ENCODE assay signal across 8 mouse cellular contexts in the genomic region with DNA sequence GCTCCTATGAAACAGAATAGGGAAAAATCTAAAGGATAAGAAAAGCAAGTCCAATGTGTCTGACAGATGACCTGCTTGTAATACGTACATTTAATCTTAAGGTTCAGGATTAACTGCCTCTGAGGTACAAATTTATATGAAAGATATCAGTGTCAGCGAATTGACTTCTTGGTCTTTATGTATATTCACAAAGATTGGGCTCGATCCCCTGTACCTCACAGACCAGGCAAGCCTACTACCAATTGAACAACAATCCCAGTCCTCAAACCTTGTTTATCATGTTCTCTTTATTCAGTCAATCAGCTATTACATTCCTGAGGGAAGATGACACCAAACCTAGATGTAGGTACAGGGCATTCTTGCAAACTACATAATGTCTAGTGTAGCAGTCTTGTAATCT. TPM values are rescaled to one million over a fixed set of nuclear protein-coding genes. Genes with fewer than 3 reads are reported as not detected.
A peak's percentile ranks its signal among the peaks of the same experiment; 100 is the strongest.
DNase-seq lines count a peak whose midpoint lies in the region; ATAC-seq and TF ChIP-seq lines count a peak whose summit lies in the region.

No protein-coding gene starts in this region.

- no peaks in the 10 kb centered on the region for H3K27me3 ChIP-seq in hindbrain, embryonic 14.5 days (ENCODE audit: control insufficient read depth, insufficient read depth, low read length)
- H3K27me3 ChIP-seq in midbrain, embryonic 15.5 days (replicated peaks): no peaks in the 10 kb centered on the region

- peak overlapping the region; percentile 95 for H3K27ac ChIP-seq in layer of hippocampus, adult 2 months
- peak overlapping the region; percentile 83 for H3K27ac ChIP-seq in brown adipose tissue, adult 24 weeks (replicated peaks; ENCODE audit: low read depth, low read length)
- H3K27ac ChIP-seq in hindbrain, embryonic 14.5 days: peak overlapping the region; percentile 95
- peak overlapping the region; percentile 92 for H3K27ac ChIP-seq in midbrain, embryonic 15.5 days

- H3K9ac ChIP-seq in hindbrain, embryonic 14.5 days: peak overlapping the region; percentile 95
- H3K9ac ChIP-seq in midbrain, embryonic 15.5 days: peak overlapping the region; percentile 39

- H3K4me2 ChIP-seq in hindbrain, embryonic 14.5 days (replicated peaks): peak overlapping the region; percentile 61
- H3K4me2 ChIP-seq in midbrain, embryonic 15.5 days: peak overlapping the region; percentile 72

- TF ChIP-seq CTCF in layer of hippocampus, adult 2 months (conservative IDR thresholded peaks at IDR 0.05): no peak

- H3K4me1 ChIP-seq in brown adipose tissue, adult 24 weeks (ENCODE audit: control insufficient read depth, insufficient read depth, insufficient read length, low read length): peaks cover 7% of the 10 kb centered on the region; the same call in 1 of the 2 replicates
- peaks cover 21% of the 10 kb centered on the region for H3K4me1 ChIP-seq in hindbrain, embryonic 14.5 days (replicated peaks; ENCODE audit: control insufficient read depth, insufficient read depth, low read length)
- peaks cover 20% of the 10 kb centered on the region for H3K4me1 ChIP-seq in midbrain, embryonic 15.5 days

- H3K4me3 ChIP-seq in layer of hippocampus, adult 2 months: peak overlapping the region; percentile 92
- peak overlapping the region; percentile 93 for H3K4me3 ChIP-seq in brown adipose tissue, adult 24 weeks (ENCODE audit: insufficient read depth, low read depth, low read length)
- peak overlapping the region; percentile 92 for H3K4me3 ChIP-seq in hindbrain, embryonic 14.5 days (replicated peaks; ENCODE audit: low read length)
- peak overlapping the region; percentile 90 for H3K4me3 ChIP-seq in midbrain, embryonic 15.5 days

- no peak for ATAC-seq in hindbrain, embryonic 14.5 days (ENCODE audit: low FRiP score)
- ATAC-seq in midbrain, embryonic 15.5 days (replicated peaks): no peak

- H3K9me3 ChIP-seq in hindbrain, embryonic 14.5 days (ENCODE audit: control insufficient read depth, low read length): no peaks in the 10 kb centered on the region
- no peaks in the 10 kb centered on the region for H3K9me3 ChIP-seq in midbrain, embryonic 15.5 days

- peaks cover 9% of the 10 kb centered on the region for H3K36me3 ChIP-seq in hindbrain, embryonic 14.5 days (replicated peaks; ENCODE audit: control insufficient read depth, insufficient read depth)
- H3K36me3 ChIP-seq in midbrain, embryonic 15.5 days (replicated peaks): no peaks in the 10 kb centered on the region

- DNase-seq in layer of hippocampus, adult 2 months (ENCODE audit: low spot score in 2 of 2): no peak
- DNase-seq in layer of hippocampus, postnatal 25 days (ENCODE audit: extremely low spot score in 1 of 2, low spot score in 1 of 2): no peak
- DNase-seq in hindbrain, embryonic 14.5 days (ENCODE audit: low spot score): peak; percentile 28
- DNase-seq in natural killer cell, adult 2 months (ENCODE audit: low spot score in 2 of 2): no peak
- no peak for DNase-seq in right cerebral cortex, postnatal 4 days
- no peak for DNase-seq in lung, postnatal 14 days

- WGBS in hindbrain, embryonic 14.5 days: 26% methylated on average over 3 of the region's 3 CpGs
- whole genome bisulfite sequencing in midbrain, embryonic 15.5 days: 12% methylated on average over 3 of the region's 3 CpGs

RNA-seq across cellular contexts. Expression of a gene that starts 0.9 kb away (rescaled TPM):
- total RNA-seq in layer of hippocampus, adult 2 months (2021): 10 to 100 TPM; 88.5 to 89.2 TPM
- 10 to 100 TPM; 75.7 to 87.6 TPM for total RNA-seq in layer of hippocampus, postnatal 25 days (2021)
- 79.1 and 95.4 TPM in 2 replicates for polyA plus RNA-seq in brown adipose tissue, adult 24 weeks (2012; ENCODE audit: insufficient read depth, insufficient read length, missing spikeins)
- 87.5 and 90.1 TPM in 2 replicates for polyA plus RNA-seq in hindbrain, embryonic 14.5 days (2014; fragmentation: Nextera tagmentation; extraction: Ambion mirVana)
- polyA plus RNA-seq in midbrain, embryonic 15.5 days (2015; fragmentation: Nextera tagmentation; extraction: Ambion mirVana): 83.7 and 88.1 TPM in 2 replicates

RNA-seq across cellular contexts. Expression of a gene that starts 49.9 kb away (rescaled TPM):
- total RNA-seq in layer of hippocampus, adult 2 months (2021): 10 to 100 TPM; 20.3 to 25.5 TPM
- total RNA-seq in layer of hippocampus, postnatal 25 days (2021): 10 to 100 TPM; 20.4 to 25.3 TPM
- polyA plus RNA-seq in brown adipose tissue, adult 24 weeks (2012; ENCODE audit: insufficient read depth, insufficient read length, missing spikeins): 18.9 TPM in 2 replicates
- polyA plus RNA-seq in hindbrain, embryonic 14.5 days (2014; fragmentation: Nextera tagmentation; extraction: Ambion mirVana): 15.9 and 17.8 TPM in 2 replicates
- polyA plus RNA-seq in midbrain, embryonic 15.5 days (2015; fragmentation: Nextera tagmentation; extraction: Ambion mirVana): 13.2 and 15.0 TPM in 2 replicates
